Mouse (Mus musculus) T-helper 2 cell (primary cell): ENCODE measurements around the gene Phf10.
"Not testable (repeated sequence)": the region's sequence is repeated elsewhere in the genome, so short reads cannot be mapped to it uniquely, and the experiment has no call there.

ENCODE experiments used
- in situ Hi-C: fragments of 300-600 bp; cut with MboI, MseI; formaldehyde crosslinking; loops from one replicate; pipeline ENCODE4 v1.15.1; 2025; ENCODE audit warnings: high pct_unique_total_duplicates

Gene Phf10

DNA sequence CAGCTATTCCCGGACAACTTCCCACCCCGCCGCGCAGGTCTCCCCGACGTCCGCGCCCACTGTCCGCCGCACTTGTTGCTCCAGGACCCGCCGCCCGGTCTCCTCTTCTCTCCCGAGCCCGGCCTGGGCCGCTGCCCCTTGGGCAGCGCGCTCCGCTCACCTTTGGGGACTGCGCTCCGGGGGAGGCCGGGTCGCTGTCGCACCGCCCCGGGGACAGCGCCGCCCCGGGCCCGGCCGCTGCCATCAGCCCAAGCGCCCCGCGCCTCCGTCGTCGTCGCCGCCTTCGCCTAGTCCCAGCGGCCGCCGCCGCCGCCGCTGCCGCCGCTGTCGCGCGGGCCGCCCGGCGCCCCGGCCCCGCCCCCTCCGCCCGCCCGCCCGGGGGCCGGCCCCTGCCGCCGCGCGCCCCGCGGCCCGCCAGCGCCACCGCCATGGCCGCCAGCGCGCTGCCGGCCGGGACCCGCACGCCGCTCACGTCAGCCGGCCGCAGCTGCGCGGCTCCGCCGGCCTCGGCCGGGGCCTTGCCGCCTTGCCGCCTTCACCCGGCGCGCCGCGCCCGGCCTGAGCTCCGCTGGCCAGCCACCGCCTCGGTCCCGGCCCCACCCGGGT is at the start of gene Phf10:
TSS of gene Phf10 (minus strand) at position 323 of the 606 bp plus-strand sequence.
- in situ Hi-C loops: loop anchor here (25.0 kb wide), 1 partner anchor 776 kb away; no protein-coding TSS in a partner anchor

DNA sequence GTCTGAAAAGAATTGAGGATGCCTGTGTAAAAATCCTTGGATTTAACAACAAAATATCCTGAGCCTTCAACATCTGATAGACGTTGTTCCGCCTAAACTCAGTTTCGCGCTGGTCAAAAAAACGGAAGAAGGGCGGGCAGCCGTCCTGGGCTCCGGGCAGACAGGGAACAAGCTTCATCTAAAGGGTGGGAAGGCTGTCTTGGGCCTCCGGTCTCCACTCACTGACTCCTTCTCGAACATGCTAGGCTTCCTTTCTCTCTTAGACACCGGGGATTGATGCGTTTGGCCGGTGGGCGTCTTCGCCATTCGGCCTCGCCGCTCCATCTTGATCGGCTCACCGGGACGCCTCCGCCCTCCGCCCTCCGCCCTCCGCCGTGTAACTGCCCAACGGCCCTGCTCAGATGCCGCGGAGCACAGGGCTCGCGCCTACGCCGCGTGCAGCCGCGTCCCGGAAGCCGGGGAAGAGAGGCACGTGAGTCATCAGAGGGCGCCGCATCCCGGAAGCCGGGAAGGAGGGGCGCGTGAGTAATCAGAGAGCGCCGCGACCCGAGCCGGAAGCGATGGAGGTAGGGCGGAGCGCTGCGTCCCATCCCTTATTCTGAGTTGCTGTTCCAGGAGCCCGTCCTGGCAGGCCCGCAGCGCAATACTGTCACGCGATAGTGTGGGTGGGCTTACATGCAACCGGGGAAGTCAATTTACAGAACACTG is 48.8 kb upstream of the Phf10 start, which contains the start of gene Gm3435:
TSS of gene Gm3435 (plus strand) at position 471 of the 708 bp plus-strand sequence.
- in situ Hi-C loops: loop anchor here (10.0 to 25.0 kb wide), 2 partner anchors 55 to 377 kb away; partner anchors contain the start of genes Dll1 and Fam120b

DNA sequence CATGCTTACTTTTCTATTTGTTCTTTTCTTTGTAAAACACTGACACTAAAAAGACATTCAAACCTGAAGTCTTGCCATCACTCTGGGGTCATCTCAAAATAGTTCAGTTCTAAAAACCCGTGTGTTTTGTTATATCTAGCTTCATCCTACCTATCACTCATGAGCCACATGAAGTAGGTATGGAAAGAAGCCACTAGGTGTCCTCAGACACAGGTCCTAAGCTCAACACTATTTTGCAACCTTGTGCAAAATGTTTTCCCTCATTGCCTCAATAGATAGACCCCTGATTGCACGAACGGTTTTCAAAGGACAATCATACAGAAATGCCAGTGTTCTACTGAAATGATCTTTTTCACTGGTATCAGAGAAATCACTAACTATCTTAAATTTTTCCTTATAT is 48.0 kb upstream of the Phf10 start:
- in situ Hi-C loops: loop anchor here (10.0 to 25.0 kb wide), 2 partner anchors 54 to 378 kb away; partner anchors contain the start of genes Dll1 and Fam120b

DNA sequence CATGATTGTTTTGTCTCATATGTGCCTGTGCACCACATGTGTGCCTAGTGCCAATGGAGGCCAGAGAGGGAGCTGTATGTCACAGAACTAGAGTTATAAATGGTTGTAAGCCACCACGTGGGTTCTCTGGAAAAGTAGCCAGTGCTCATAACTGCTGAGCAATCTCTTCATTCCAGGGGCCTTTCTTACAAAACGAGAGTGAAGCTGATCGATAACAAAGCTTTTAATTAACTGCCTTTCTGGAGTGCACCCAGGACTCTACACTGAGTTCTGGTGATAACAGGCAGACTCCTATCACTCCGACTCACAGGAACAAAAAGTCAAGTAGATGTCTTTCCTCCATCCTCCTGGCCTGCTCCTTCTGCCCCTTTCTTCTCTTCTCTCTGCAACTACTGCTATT is 39.0 kb upstream of the Phf10 start:
- in situ Hi-C loops: loop anchor here (10.0 to 25.0 kb wide), 2 partner anchors 45 to 387 kb away; partner anchors contain the start of genes Dll1 and Fam120b

DNA sequence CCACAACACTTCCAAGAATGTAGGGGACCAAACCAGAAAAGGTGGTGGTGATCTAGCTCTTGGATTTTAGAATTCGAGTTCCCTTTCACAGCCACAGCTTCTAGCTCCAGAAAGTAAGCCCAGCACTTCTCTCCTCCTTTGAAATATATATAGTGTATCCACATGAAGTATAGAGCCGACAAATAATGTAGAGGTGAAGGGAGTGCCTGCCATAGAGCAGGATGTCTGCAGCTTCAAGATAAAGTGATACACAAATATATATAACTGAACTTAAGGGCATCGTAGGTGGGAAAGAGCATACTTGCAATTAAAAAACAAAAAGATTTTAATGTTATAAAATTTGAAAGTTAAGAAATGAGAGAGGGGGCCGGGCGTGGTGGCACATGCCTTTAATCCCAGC is 33.1 kb upstream of the Phf10 start:
- in situ Hi-C loops: not testable (repeated sequence)

DNA sequence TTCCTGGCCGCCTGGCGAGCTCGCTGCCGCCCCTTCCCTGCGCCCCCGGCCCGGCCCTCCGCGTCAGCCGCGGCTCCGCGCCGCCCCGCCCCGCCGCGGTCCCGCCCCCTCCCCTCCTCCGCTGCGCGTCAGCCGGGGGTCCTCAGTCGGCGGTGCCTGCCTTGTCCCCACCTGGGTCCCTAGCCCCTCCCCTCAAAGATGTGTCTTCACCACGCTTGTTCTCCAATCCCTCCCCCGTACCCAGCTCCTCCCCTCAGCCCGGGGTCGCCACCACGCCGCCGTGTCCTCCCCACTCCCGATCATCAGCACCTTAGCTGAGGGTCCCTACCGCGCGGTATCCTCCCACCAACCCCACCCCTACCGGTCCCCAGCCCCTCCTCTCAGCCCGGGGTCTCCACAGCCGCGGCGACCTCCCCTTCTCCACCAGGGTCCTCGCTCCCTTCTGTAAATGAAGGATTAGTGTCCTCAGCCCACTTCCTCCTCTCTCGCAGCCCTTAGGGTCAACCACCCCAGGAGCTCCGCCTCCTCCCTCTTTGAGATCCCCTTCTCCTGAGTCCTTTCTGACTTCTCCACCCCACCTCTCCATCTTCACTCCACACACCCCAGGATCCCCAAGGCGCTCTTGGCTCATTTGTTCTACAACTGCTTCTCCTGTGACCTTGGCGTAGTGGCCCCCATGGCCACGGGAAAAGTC is 32.2 kb upstream of the Phf10 start:
- in situ Hi-C loops: not testable (repeated sequence)

DNA sequence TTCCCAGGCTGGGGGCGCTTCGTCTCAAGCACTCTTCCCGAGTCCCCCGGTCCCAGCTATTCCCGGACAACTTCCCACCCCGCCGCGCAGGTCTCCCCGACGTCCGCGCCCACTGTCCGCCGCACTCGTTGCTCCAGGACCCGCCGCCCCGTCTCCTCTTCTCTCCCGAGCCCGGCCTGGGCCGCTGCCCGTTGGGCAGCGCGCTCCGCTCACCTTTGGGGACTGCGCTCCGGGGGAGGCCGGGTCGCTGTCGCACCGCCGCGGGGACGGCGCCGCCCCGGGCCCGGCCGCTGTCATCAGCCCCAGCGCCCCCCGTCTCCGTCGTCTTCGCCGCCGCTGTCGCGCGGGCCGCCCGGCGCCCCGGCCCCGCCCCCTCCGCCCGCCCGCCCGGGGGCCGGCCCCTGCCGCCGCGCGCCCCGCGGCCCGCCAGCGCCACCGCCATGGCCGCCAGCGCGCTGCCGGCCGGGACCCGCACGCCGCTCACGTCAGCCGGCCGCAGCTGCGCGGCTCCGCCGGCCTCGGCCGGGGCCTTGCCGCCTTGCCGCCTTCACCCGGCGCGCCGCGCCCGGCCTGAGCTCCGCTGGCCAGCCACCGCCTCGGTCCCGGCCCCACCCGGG is 31.6 kb upstream of the Phf10 start:
- in situ Hi-C loops: not testable (repeated sequence)

DNA sequence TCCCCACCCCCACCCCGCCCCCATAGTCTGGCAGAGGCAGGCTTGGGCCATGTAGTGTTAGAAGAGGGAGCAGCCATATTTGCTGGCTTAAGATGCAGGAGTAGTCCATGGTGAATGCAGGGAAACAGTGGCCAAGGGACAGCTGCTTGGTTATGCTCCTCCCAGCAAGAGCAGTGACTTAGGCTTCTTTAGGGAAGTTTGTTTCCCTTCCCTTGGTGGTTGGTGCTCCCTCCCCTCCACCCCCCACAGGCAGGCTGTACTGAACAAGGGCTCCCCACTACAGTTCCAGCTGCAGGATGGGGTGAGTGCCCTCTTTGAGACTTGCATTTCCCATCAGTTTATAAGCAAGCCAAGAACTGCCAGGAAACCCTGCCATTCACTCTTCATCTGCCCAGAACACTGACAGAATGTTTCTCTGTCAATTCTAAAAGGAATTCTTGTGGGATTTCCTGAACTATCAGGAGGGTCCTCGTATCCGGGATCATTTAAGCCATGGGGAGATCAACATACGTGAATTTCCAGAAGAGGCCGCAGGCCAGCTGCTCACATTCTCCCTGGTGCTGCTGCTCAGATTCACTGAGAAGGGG is 29.1 kb upstream of the Phf10 start:
- in situ Hi-C loops: not testable (repeated sequence)

DNA sequence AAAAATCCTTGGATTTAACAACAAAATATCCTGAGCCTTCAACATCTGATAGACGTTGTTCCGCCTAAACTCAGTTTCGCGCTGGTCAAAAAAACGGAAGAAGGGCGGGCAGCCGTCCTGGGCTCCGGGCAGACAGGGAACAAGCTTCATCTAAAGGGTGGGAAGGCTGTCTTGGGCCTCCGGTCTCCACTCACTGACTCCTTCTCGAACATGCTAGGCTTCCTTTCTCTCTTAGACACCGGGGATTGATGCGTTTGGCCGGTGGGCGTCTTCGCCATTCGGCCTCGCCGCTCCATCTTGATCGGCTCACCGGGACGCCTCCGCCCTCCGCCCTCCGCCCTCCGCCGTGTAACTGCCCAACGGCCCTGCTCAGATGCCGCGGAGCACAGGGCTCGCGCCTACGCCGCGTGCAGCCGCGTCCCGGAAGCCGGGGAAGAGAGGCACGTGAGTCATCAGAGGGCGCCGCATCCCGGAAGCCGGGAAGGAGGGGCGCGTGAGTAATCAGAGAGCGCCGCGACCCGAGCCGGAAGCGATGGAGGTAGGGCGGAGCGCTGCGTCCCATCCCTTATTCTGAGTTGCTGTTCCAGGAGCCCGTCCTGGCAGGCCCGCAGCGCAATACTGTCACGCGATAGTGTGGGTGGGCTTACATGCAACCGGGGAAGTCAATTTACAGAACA is 17.4 kb upstream of the Phf10 start, which contains the start of the genes 9030025P20Rik and Gm3417:
TSS of gene 9030025P20Rik (plus strand) at position 107 of the 677 bp plus-strand sequence.
TSS of gene Gm3417 (minus strand) at position 429 of the 677 bp plus-strand sequence.
- in situ Hi-C loops: not testable (repeated sequence)

DNA sequence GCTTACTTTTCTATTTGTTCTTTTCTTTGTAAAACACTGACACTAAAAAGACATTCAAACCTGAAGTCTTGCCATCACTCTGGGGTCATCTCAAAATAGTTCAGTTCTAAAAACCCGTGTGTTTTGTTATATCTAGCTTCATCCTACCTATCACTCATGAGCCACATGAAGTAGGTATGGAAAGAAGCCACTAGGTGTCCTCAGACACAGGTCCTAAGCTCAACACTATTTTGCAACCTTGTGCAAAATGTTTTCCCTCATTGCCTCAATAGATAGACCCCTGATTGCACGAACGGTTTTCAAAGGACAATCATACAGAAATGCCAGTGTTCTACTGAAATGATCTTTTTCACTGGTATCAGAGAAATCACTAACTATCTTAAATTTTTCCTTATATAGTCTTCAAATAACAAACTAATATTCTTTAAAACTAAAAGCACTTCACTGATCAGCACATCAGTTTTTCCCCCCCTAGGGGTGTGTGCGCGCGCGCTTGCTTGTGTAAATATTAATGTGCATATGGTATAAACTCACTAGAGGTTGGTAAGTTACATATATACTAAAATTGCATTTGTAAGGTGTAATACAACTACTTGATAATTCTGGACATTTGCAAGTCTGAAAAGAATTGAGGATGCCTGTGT is 16.8 kb upstream of the Phf10 start:
- in situ Hi-C loops: not testable (repeated sequence)

DNA sequence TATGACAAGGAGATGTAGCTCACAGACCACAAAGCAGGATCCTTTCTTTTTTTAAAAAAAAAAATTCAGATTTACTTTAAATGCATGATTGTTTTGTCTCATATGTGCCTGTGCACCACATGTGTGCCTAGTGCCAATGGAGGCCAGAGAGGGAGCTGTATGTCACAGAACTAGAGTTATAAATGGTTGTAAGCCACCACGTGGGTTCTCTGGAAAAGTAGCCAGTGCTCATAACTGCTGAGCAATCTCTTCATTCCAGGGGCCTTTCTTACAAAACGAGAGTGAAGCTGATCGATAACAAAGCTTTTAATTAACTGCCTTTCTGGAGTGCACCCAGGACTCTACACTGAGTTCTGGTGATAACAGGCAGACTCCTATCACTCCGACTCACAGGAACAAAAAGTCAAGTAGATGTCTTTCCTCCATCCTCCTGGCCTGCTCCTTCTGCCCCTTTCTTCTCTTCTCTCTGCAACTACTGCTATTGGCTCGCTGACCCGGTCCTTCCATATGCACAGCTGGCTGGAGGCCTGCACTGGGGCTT is 7.4 kb upstream of the Phf10 start:
- in situ Hi-C loops: loop anchor here (25.0 kb wide), 1 partner anchor 769 kb away; no protein-coding TSS in a partner anchor

DNA sequence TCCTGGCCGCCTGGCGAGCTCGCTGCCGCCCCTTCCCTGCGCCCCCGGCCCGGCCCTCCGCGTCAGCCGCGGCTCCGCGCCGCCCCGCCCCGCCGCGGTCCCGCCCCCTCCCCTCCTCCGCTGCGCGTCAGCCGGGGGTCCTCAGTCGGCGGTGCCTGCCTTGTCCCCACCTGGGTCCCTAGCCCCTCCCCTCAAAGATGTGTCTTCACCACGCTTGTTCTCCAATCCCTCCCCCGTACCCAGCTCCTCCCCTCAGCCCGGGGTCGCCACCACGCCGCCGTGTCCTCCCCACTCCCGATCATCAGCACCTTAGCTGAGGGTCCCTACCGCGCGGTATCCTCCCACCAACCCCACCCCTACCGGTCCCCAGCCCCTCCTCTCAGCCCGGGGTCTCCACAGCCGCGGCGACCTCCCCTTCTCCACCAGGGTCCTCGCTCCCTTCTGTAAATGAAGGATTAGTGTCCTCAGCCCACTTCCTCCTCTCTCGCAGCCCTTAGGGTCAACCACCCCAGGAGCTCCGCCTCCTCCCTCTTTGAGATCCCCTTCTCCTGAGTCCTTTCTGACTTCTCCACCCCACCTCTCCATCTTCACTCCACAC is 583 bp upstream of the Phf10 start:
- in situ Hi-C loops: loop anchor here (25.0 kb wide), 1 partner anchor 776 kb away; no protein-coding TSS in a partner anchor

DNA sequence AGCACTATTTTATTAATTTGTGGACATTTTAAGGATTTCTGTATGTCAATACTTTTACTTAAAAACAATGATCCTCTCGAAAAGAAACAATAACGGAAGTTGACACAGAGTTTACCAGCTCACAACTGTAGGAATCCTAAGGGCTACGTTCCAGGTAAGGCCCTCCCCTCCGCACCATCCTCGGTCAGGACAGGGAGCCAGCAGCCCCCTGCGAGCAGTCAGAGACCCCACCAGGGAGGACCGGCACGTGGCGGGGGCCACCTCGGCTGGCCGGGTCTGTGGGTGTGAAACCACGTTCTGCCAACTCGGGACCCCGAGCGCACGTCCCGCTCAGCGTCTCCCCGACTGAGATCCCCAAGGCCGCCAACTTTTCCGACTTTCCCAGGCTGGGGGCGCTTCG is 553 bp downstream of the Phf10 start:
- in situ Hi-C loops: loop anchor here (25.0 kb wide), 1 partner anchor 777 kb away; no protein-coding TSS in a partner anchor

DNA sequence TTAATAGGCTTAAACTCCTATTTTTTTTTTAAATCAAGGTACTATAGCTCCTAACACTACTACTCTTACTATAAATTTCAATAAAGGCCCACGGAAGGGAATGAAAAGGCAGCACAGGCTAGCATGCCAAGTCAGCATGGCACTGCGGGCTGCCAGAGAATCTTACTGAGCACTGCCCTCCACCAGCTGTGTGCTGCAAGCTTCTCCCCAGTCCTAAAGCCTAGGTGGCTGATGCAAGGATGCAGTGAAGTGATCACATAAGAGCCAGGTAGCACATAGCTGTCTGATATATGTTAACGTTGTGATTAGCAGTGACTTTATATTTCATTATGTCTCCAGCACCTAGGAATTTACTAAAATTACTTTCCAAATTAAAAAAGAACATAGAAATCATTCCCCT is 1.1 kb downstream of the Phf10 start:
- in situ Hi-C loops: loop anchor here (10.0 to 25.0 kb wide), 2 partner anchors 45 to 777 kb away; no protein-coding TSS in a partner anchor

DNA sequence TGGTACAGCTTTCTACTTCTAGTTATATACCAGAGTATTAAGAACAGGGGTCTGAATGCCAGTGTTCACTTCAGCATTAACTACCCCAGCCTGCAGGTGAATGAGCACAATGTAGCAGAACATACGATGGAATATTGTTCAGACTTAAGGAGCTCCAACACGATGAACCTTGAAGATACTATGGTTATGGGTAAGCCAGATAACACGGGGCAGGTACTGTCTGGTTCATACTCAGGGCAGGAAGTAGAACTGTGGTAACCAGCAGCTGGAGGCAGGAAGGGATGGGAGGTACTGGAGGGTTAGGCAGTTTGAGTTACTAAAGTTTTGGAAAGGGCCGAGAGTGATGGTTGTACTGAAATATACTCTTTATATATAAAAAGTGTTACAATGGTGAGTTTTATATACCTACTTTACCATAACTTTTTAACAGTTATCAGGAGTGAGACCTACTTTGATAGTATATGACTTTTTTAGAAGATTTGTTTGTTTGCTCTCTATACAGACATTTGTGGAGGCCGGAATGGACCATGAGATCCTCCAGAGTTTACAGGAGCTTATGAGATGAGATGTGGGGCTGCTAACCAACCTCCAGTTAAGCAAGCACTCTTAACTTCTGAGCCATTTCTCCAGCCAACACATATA is 2.3 kb downstream of the Phf10 start:
- in situ Hi-C loops: loop anchor here (10.0 to 25.0 kb wide), 2 partner anchors 46 to 778 kb away; no protein-coding TSS in a partner anchor

DNA sequence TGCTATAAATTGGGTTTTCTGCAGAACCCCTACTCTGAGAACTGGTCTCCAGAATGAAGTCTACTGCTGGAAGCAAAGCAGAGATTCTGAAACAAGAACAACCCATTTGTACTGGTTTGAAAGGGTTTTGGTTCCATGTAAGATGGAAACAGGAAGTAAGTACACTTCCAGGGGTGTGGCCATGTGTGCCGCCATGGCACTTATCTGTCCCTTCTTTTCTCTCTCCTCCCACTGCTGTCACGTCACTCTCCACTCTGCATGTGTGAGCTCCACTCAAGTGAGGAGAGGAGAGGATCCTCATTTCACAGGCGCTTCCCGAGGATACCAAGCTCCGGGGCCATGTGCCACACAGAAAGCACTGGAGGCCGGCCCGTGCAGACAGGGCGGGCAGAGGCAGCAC is 7.6 kb downstream of the Phf10 start:
- in situ Hi-C loops: loop anchor here (10.0 to 25.0 kb wide), 2 partner anchors 51 to 784 kb away; no protein-coding TSS in a partner anchor

DNA sequence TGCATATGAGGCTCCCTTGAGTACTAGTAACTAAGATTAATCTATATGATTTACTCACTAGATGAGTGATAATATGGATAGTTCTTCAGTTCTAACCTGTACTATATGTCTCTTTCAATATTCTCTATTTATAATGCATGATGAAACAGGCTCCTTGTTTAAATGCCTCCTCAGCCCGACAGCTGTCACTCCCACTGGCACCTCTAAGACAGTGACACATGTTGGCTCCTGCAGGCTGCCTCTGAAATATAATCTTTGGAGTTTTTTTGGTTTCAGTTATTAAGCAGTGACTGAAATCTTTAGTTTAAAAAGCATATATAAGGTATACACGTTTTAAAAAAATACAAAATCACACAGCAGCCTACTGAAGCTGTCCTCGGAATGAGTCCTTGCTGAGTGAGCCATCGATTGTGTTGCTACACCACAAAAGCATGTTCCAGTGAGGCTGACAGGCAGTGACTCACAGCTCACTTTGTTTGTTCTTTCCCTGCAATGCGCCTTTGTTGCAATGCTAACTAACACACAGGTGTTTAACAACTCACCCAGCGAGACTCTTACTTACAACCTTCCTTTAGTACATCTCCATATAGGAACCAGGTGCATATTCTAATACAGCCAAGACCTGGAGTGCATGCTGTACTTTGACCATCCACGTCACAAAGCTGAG is 11.8 kb downstream of the Phf10 start:
- in situ Hi-C loops: no loop called here

DNA sequence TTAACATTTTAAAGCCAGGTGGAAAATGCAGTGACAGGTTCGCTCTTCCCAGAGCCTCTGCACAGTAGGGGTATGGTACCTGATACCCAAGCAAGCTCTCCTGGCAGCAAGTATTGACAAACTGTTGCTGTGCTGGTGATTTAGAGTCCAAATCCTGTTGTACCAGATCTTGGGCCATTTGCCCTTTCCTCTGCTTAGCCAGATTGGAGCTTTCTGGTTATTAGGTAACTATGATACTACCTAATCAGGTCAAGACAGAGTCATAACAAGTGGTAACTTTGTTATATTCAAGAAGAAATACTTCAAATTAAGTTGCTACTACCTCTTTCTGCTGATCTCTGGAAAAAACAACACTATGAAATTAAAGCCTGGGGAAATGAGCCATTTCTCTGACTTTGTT is 16.5 kb downstream of the Phf10 start:
- in situ Hi-C loops: no loop called here
